Mouse (Mus musculus) MEL-GATA-1-ER (cell line): Measurements from ENCODE around the gene Sf3a2.
A peak's percentile ranks its signal among the peaks of the same experiment; 100 is the strongest.

ENCODE experiments used
- DNase-seq: peaks from one replicate; pipeline ENCODE4 v3.0.0-alpha.2; 2012; ENCODE audit warnings: low read depth; ENCODE audit errors: extremely low read depth

The Sf3a2 gene

DNA sequence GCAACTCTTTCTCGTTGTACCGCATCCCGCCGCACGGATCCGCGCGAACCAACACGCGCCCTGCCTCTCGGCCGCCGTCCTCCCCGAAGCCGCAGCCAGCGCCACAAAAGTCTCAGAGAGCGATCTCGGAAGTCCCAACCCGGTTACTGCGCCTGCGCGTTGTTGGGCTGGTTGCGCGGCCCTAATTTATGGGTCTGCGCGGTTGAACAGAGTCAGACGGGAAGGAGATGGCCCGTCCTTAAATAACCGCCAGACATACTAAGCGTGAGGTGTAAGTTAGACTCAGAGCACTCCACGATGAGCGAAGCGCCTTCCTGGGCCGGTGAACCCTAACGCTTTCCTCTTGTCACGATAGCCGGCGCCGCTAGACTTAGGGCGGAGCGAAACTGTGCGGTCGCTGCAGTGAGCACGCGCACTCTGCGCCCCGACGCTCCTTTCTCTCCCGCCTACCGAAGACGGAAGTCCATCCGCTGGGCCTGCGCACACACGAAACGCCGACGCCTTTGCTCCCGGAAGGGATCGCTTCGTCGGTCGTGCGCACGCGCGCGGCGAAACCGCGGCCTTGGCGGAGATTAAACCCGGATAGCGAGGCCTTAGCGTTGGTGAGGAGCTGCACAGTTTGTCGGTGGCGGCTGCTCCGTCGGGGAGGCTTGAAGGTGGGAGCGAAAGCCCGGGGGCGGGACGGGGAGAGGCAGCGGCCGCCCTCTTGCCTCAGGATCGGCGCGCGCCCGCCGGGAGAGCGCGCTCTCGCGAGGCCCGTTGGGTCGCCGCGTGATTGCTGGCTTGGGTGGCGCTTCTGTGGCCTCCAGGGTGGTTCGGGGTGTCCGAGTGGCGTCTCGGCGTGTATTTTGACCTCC lies at the start of gene Sf3a2, which contains the start of gene Plekhj1:
Gene Sf3a2 (plus strand): TSS at position 49 of the 857 bp plus-strand sequence.
Gene Plekhj1 (minus strand): TSS at position 477 of the 857 bp plus-strand sequence.
- DNase-seq: peak; percentile 89

DNA sequence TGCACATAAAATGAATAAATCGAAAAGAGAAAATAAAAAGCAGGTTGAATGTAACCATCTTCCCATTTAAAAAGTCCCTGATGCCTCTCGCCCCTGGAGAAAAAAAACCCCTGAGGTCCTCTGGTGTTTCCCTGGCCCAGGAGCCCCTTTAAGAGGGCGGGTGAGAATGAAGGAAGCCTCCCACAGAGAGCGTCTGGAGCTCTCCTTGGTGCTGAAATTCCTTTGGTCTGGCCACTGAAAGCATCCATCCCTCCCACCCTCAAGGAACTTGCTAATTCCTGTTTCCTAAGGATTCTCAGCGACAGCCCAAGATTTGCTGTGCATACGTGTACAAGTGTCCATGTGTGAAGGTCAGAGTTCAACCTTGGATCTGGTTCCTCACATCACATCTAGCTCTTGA lies 49.4 kb upstream of the Sf3a2 start:
- DNase-seq: peak; percentile 44

DNA sequence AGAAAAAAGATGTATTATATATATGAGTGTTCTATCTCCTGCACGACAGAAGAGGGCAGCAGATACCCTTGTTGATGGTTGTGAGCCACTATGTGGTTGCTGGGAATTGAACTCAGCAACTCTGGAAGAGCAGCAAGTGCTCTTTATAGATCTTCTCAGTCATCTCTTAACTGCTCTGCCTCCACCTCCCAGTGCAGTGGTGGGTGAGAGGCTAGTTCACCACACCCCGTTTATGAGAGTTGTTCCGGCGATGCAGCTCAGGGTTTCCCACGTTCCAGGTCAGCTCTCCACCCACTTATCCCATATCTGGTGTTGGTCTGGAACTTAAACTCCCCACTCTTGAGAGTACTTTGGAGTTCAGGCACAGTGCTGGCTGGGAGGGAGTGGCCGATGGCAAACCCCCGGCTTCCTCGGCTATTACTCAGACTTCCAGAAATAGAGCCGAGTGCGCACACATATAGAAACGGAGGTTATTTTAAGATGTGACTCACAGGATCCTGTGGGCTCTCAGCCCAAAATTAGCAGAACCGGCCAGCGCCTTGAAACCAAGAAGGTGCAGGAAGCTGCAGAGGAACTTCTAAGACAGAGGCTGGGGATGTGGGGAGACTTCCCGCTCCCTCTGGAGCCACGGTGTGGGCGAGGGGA lies 46.7 kb upstream of the Sf3a2 start:
- DNase-seq: no peak

DNA sequence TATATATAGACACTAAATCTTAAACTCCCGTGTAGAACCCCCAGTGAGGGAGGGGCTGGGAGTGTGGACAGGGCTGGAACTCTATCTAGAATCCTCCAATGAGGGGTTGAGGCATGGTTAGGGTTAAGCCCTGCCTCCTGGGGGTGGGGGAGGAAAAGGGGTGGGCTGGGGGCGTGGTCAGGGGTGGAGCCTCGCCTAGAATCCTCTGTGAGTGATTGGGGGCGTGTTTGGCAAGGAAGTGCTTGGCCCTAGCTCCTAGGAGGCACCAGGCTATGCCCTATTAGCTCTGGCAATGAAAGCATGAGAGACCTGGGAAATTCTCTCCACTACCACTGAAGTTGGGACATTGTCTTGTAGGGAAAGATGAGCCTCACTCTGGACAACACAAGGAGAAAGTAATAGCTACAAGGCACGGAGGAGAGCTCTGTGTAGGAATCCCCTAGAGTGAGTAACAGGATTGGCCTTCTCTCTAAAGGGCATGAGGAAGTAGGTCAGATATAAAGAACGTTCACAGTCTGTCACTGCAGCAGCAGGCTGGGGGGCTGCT lies 45.8 kb upstream of the Sf3a2 start:
- peak; percentile 82 for DNase-seq

DNA sequence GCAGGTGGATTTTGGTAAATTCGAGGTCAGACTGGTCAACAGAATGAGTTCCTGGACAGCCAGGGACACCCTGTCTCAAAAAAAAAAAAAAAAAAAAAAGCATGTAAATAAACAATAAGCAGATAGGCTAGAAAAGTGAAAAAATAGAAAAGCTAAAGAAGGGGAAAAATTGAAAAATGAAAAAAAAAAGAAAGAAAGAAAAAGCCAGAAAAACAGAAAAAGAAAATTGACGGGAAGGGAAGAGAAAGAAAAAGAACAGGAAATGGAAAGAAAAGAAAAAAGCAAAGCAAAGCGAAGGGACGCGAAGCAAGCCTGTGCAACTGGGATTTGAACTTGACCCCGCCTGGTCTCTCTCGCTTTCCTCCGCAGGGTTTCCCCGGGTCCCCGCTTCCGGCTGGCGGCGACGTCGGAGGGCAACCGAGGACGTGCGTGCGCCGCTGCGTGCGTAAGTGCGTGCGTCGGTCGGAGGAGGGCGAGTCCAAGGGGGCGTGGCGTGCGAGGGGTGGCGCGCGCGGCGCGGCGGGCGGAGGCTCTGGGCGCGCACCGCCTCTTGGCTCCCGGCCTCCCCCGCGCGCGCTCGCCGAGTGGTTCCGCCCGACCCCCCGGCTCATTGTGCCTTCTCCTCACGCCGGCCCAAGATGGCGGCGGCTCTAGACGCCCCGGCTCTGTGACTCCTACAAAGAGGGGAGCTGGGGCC lies 43.3 kb upstream of the Sf3a2 start, which contains the start of gene Dot1l:
Gene Dot1l (plus strand): TSS at position 613 of the 697 bp plus-strand sequence.
- peak; percentile 81 for DNase-seq

DNA sequence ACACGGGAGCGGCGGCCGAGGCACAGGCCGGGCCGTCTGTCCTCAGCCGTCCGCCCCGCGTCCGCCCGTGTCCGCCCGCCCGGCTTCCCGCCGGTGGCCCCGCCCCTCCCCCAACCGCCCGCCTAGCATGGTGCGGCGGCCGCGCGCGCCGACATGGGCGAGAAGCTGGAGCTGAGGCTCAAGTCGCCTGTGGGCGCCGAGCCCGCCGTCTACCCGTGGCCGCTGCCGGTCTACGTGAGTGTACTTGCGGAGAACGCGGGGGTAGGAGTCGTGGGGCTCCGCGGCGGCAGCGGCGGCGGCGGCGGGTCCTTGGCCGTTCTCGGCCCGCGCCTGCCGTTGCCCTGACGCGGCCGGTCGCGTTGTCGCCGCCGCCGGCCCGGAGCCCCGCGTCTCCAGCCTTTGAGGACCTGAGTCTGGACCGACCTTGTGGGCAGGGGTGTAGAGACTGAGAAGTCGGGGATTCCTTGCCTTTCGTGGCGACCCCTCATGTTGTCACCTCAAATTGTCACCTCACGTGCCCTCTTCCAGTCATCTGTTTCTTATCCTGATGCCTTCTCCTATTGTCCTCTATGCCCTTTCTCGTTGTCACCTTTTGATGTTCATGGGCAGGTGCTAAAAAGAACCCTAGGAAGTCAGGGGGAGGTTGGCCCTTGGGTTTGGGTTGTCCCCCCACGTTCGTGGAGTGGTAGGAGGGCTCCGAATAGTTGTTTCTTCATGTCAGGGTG lies 42.5 kb upstream of the Sf3a2 start:
- DNase-seq: no peak

DNA sequence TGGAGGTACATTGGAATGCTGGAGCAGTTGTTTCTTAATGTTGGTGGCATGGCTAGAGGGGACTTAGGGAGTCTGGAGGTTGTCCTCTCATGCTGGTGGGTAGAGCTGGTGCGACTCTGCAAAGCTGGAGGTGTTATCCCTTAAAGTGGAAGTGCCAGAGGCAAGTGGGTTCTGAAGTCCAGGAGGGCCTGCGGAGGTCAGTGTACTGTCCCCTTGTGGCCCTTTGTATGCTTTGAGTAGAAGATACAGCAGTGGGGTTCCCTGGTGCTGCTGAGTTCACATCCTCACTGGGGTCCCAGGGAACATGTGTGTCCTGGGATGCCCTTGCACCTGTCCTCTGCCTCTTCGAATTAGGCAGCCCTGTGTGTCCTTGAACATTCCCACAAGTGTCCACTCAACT lies 41.9 kb upstream of the Sf3a2 start:
- DNase-seq: no peak

DNA sequence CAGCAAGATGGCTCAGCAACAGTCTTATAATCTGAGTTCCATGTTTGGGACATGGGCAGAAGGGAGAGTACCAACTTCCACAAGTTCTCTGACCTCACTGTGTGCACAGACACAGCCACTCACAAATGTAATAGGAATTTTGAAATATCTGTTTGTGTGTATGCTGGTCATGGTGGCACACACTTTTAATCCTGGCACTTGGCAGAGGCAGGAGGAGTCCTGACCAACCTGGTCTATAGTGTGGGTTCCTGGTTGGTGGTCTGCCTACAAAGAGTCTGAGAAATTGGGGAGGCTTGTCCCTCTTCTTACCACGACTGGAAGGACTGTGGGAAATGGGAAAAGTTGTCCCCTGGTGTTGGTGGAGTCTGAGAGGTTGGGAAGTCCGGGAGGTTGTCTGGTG lies 41.5 kb upstream of the Sf3a2 start:
- no peak for DNase-seq

DNA sequence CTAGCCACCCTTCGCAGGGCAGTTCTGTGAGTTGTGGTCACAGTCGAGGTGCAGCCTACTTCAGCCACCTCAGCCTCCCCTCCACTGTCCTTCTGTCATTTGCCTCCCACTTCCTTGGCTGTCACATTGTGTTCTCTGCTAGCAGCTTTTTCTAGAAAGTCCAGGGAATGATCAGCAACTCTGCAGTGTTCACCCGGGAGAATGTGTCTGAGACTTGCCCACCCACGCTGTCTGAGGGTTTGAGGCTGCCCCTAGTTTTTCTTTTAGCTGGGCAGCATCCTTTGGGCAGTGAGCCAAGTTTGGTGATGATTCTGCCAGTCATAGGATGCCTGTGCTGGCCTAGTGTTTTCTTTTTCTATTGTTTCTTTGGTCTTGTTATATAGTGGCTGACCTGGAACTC lies 41.0 kb upstream of the Sf3a2 start:
- DNase-seq: no peak

DNA sequence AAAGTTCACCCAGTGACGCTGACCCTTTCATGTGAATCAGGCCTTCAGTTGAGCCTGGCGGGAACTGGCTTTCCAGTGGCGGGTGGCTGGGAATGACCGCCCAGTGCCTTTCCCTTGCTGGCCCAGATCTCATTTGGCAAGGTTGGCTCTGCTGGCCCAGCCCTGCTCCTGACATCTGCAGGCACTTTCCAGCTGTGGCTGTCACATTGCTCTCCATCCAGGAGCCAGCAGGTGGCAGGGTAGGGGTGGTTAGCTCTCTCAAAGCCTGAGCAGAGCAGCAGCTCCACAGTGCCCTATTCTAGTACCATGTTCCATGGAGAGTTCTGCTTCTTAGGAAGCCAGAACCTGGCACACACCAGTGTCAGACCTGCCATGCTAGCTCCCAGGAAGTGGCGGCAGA lies 40.3 kb upstream of the Sf3a2 start:
- no peak for DNase-seq

DNA sequence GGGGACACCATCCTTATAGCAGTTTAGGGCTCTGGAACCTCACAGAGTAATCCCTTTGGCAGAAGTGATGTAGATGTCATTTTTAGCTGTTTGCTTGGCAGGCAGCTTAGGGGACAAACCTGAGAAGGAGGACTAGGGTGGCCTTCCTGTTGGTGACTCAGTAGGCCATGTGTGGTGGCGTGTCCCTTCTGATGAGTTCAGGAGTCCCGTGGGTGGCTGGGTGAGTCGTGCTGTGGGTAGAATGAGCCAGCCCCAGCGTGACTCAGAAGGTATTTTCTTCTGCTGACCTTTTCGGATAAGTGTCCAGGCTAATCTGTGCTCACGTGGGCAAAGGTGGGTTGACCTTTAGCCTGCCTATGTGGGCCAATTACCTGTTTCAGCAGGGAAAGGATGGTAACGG lies 39.3 kb upstream of the Sf3a2 start:
- DNase-seq: no peak

DNA sequence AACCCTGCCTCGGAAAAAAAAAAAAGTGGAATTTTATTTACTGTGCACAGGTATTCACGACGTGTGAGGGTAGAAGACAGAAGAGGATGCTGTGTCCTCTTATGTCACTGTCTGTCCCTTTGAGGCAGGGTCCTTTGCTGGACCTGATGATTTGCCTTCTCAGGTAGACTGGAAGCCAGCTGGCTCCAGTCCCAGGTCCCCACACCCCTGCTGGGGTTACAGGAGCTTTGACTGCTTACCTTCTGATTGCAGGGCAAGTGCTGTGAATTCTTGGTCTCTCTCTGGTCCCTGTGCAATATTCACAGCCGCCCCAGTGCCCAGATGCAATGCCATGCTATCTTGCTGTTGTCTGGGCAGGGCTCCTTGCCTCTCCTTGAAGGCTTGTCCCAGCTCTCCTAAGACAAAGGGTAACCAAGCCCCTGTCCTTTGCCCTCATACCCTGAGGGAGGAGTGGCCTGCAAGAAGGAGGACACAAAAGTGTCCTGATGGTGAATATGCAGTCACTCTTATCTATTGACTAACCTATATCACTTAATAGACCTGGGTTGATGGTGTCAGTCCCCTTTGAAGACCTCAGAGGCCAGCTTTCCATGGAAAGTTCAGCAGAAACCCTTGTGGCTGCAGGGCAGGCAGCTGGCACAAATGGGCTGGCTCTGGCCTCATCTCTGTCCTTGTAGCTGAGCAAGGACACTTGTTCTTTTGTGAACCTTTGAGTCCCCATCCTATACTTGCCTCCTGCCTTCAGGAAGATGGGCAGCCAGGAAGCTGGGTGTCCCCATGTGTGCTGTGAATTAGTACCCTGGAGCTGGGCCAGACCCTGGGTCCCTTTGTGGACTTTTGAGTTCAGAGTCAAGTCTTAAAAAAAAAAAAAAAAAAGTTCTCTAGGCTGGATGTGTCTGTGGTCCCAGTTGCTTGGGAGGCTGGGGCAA lies 37.1 kb upstream of the Sf3a2 start:
- DNase-seq: no peak

DNA sequence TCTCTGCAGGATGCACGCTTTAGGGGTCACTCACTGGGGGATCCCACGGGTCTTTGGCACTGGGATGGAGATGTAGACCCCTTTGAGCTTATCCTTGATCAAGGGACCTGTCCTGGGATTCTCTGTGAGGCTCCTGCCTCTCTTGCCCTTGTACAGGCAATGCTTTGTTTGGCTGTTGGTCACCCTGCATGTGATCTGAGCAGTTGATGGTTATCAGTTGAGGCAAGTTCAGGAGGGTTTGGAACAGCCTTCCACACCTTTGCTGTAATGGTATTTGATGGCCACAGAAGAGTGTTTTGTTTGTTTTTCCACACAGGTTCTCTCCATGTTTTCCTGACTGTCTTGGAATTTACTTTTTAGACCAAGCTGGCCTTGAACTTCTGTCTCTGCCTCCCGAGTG lies 36.2 kb upstream of the Sf3a2 start:
- DNase-seq: no peak

DNA sequence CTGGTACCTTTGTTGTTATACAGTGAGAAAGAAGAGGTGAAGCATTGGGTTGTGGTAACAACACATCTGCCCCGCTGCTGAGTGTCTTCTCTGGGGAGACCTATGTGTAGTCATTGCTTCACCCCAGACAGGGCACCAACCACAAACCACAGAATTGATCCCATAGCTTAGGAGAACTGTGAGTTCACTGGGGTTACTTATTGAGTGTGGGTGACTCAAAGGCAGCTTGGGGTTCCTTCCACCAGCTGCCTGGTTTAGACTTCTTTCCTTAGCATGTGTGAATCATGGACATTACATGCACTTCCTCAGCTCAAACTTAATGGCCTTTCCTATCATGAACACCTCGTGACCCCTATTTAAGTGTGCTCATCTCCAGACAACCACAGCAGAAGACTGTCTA lies 34.5 kb upstream of the Sf3a2 start:
- no peak for DNase-seq

DNA sequence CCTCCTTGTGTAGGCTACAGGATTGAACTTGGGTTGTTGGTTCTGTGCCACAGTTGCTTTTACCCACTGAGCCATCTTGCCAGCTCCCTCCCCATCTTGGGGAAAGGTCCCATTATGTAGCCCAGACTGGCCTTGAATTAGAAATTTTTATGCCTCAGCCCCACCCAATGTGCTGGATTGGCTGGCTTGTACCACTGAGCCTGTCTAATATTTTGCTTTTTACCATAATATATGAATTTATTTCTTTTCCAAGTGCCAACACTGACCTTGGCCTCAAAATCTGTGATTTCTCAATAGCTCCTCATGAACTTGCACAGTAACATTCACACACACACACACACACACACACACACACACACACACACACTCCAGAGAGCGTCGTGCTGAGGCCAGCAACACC lies 32.3 kb upstream of the Sf3a2 start:
- no peak for DNase-seq

DNA sequence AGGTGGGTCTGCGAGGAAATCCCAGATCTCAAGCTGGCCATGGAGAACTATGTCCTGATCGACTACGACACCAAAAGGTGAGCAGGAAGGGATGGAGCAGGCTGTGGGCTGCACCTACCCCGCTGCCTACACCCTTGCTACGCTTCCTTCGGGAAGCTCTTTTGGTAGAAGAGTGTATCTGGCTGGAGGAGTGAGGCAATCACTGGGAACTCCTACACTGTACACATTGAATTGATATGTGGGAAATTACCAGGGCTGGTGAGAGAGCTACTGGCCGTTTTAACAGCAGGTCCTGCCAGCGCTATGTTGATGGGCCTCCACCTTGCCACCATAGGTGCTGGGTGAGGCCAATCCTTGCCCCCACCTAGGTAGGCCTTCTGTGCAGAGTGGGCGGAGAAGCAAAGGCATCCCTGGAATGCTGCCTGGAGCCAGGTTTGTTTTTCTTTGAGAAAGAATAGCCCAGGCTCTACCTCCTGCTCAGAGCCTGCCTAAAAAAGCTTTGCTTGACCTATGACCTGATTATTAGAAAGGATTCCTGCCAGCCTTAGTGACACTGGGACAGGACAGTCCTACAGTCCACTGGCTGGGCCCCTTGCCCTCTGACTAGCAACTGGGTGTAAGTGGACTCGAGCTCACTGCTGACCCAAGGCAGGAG lies 31.7 kb upstream of the Sf3a2 start:
- no peak for DNase-seq

DNA sequence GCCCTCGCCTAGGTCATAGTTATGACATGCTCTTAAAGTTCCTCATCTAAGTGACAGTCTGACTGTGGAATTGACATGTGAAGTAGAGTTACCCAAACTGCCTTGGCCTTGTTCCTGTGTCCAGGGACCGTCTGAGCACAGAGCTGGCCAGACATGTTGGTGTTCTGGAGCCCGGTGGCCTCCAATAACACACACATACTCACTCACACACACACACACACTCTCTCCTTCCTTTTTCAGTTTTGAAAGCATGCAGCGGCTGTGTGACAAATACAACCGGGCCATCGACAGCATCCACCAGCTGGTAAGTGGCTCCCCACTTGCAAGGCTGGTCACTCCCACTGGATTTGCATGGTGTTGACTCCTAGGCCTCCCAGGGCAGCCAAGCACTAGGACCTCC lies 29.6 kb upstream of the Sf3a2 start:
- no peak for DNase-seq

DNA sequence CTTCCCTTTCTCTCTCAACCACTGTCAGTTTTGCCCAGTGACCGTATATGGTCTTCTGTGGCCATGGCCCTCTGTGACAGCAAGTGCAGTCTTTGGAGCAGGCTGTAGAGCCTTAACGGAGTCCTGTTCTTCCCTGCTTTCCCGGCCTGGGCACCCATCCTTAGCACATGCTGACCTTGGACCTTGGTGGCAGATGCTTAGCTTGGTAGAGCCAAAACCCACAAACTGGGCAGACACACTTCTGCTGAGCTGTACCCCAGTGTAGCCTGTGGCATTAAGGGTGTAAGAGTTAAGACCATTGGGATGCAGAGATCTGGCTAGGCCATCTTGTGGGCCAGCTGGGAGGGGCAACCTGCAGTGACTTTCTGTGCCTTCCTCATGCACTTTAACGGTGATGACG lies 24.2 kb upstream of the Sf3a2 start:
- DNase-seq: no peak

DNA sequence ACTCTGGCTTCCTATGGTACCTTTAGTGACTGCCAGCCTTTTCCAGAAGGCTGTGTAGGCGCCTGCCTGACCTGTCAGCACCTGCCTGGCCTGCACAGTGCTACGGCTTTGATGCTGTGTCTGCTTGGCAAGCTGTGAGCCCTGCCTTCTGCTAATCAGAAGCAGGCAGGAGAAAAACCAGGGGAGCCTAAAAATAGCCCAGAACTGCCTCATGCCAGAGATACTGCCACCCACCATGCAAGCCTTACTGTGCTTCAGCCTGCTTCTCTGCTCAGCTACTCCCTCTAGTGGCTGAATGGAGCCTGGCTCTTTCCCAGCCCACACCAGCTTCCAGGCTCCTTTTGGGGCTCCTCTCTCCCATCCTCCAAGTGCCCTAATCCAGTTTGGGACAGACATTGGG lies 23.4 kb upstream of the Sf3a2 start:
- DNase-seq: peak; percentile 80

DNA sequence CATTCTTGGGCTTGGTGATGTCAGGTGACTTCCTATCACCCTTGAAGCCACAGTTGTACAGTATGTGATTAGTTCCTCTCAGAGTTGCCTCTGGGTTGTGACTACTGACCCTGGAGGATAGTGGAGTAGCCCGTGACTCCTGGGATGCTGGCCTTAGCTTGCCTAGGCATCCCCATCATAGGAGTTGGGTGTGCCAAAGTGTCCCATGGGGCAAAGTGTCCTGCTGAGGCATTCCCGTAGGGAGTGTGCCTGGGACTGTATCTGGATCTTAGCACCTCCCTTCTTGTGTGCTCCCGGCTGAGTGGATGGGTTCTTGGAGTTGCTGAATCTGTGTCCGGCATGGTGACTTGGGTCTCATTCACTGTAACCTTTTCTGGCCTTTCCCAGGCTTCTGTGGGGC lies 23.0 kb upstream of the Sf3a2 start:
- no peak for DNase-seq
